Mouse (Mus musculus) ovary, postnatal 36 days (tissue): ENCODE data around the gene Dusp7.
A peak's percentile ranks its signal among the peaks of the same experiment; 100 is the strongest.

ENCODE experiments used
- DNase-seq: peaks from one replicate; pipeline ENCODE4 v3.0.0; 2022; ENCODE audit warnings: low spot score, mixed read lengths

Gene Dusp7

GRCm38 (mm10) chr9:106355217-106355974, 13.0 kb upstream of the Dusp7 start:
- DNase-seq = no peak

- no peak for DNase-seq
These were observed 12.5 kb upstream of the Dusp7 start for GRCm38 (mm10) chr9:106355975-106356286.

- DNase-seq = no peak
These were observed 12.0 kb upstream of the Dusp7 start for GRCm38 (mm10) chr9:106356323-106356844.

- no peak for DNase-seq
These were observed 11.3 kb upstream of the Dusp7 start for GRCm38 (mm10) chr9:106357167-106357566.

GRCm38 (mm10) chr9:106359297-106359696, 9.1 kb upstream of the Dusp7 start:
- no peak for DNase-seq

- no peak for DNase-seq
These were observed 7.3 kb upstream of the Dusp7 start for GRCm38 (mm10) chr9:106361140-106361539.

- no peak for DNase-seq
These were observed 3.1 kb upstream of the Dusp7 start for GRCm38 (mm10) chr9:106365333-106365732.

- no peak for DNase-seq
These were observed 2.2 kb upstream of the Dusp7 start for GRCm38 (mm10) chr9:106366188-106366587.

- DNase-seq = no peak
These were observed 1.4 kb upstream of the Dusp7 start for GRCm38 (mm10) chr9:106367001-106367400.

- peak; percentile 98 for DNase-seq
These were observed 780 bp upstream of the Dusp7 start for GRCm38 (mm10) chr9:106367592-106368111.

GRCm38 (mm10) chr9:106368831-106369501, 534 bp downstream of the Dusp7 start:
- peak; percentile 61 for DNase-seq

- peak; percentile 24 for DNase-seq
These were observed 1.5 kb downstream of the Dusp7 start for GRCm38 (mm10) chr9:106369801-106370485.

GRCm38 (mm10) chr9:106370620-106371383, 2.4 kb downstream of the Dusp7 start:
- no peak for DNase-seq

GRCm38 (mm10) chr9:106371384-106371671, 2.9 kb downstream of the Dusp7 start:
- no peak for DNase-seq

GRCm38 (mm10) chr9:106371776-106372175, 3.3 kb downstream of the Dusp7 start:
- peak; percentile 54 for DNase-seq

- DNase-seq = no peak
These were observed 4.3 kb downstream of the Dusp7 start for GRCm38 (mm10) chr9:106372431-106373412.

GRCm38 (mm10) chr9:106373973-106374372, 5.5 kb downstream of the Dusp7 start:
- DNase-seq = no peak

- DNase-seq = peak; percentile 56
These were observed 8.8 kb downstream of the Dusp7 start for GRCm38 (mm10) chr9:106377247-106377646.

GRCm38 (mm10) chr9:106378045-106378444, 9.6 kb downstream of the Dusp7 start:
- no peak for DNase-seq

GRCm38 (mm10) chr9:106378753-106379152, 10.3 kb downstream of the Dusp7 start:
- DNase-seq = no peak
